Mouse (Mus musculus) cerebellum, adult (tissue): Measurements from ENCODE around the gene Stac.

ENCODE experiments used
- ATAC-seq: cut with Nextera tagmentation; 2 replicates; pipeline ENCODE4 v1.9.2; 2017; ENCODE audit warnings: mild to moderate bottlenecking, moderate library complexity, mixed read lengths; ENCODE audit not compliant: insufficient number of reproducible peaks, low FRiP score, low TSS enrichment

Gene Stac

DNA sequence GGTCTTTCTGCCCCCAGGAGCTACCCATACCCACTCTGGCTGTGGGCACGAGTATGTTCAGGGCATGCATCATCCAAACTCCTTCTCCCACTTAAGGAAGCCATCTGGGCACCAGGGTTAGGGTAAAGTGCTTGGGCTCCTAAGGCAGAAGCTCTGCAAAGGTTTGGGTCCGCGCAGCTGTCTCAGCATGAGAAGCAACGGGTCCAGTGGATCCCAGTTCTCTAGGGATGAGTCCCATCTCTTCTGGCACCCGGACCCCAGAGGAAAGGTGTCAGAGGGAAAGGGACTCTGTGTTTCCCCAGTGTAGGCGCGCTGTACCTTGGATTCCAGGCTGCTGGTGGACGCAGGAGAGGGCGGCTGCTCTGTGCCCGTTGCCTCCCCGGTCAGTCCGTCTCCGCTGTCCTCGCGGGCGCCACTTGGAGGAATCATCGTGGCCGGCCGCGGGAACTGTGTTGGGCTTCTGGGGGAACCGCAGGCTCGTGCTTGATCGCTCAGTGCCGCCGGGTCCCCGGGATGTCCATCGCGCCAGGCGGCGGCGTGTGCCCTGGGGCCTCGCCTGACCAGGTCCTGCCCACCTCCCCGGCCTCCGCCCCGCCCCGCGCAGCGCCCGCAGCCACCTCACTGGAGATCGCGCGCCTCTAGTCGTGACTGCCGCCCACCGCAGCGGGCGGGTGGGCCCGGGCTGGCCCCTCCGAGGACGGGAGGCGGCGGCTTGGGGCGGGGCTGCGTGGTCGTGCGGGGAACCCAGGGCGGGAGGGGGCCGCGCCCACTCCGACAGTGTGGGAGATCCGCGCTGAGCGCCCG lies at the start of gene Stac:
TSS of gene Stac (minus strand) at position 669 of the 804 bp plus-strand sequence.
- no peak for ATAC-seq

DNA sequence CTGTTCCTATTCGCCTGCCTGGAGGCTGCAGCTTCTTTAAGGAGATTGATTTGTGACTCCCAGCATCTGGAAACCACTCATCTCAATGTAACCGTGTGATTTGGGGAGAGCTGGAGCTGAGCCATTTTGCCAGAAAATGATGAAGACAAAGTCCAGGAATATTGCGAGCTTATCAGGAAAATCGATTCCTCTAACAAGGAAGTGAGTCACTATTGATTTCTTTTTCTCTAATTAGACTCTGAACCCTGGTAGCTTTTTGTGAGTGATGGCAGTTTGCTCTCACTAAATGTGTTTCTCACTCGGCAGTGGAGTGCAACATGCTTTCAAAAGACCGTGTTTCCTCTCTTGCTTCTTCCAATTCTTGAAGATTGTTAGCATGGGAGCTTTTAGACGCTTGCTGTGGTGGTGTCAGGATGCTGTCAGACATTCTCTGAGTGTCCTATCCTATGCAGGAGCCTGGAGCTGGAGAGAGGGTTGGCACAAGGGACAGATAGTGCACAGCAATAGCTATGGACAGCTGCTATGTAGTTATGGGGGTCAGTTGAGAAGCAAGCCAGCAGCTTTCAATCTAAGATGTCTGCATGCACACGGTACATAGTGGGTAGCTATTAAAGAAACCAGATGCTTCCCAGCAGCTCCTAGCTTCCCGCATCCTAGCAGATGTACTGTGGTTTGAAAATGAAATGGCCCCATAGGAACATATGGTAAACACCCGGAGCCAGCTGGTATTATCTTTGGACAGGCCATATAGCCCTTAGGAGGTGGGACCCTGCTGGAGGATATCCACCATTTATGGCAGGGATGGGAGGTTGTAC lies 49.5 kb upstream of the Stac start:
- no peak for ATAC-seq

DNA sequence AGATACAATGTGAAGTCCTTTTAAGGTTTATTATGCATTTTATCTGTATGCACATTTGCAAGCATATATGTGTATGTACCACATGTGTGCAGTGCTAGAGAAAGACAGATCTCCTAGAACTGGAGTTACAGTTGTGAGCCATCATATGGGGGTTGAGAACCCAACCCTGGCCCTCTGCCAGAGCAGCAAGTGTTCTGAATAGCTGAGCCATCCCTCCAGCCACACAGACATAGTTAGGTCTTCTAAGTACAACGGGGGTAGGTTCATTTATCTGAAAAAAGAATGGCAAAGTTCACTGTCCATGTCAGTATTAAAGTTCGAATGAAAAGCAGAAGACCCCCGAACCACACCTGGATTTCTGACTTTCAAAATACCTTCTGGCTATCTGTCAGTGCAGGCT lies 48.9 kb upstream of the Stac start:
- ATAC-seq: no peak

DNA sequence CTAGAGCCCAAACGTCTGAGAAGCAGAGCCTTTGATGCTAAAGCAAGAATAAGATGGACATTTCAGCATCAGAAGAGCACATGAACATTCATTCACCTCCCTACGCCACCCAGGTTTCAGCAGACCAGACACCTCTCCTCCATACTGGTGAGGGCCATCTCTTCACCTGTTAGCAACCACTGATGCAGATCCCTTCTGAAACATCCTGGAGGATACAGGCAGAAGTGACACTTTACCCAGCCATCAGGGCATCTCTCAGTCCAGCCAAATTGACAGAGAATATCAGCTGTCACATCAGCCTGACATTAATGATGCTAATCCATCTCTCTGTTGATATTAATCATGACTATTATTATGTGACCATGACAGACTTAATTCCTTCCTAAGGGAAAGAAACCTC lies 47.6 kb upstream of the Stac start:
- no peak for ATAC-seq

DNA sequence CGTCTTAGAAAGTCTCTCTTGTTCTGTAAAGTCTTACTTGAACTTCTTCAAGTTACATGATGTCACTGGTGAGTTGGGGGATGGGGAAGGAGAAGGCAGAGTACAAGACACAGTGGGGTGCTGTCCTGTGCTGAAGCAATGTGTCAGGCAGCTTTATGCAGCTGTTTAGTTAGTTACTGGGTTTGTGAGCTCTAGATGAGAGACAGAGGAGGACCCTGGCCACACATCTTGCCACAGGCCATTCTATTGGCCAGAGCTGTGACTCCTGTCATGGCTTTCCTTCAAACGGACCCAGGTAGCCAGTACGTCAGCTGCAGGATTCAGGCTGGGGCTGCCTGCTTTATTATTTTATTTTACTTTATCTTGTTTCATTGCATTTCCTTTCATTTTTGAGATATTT lies 45.8 kb upstream of the Stac start:
- no peak for ATAC-seq

DNA sequence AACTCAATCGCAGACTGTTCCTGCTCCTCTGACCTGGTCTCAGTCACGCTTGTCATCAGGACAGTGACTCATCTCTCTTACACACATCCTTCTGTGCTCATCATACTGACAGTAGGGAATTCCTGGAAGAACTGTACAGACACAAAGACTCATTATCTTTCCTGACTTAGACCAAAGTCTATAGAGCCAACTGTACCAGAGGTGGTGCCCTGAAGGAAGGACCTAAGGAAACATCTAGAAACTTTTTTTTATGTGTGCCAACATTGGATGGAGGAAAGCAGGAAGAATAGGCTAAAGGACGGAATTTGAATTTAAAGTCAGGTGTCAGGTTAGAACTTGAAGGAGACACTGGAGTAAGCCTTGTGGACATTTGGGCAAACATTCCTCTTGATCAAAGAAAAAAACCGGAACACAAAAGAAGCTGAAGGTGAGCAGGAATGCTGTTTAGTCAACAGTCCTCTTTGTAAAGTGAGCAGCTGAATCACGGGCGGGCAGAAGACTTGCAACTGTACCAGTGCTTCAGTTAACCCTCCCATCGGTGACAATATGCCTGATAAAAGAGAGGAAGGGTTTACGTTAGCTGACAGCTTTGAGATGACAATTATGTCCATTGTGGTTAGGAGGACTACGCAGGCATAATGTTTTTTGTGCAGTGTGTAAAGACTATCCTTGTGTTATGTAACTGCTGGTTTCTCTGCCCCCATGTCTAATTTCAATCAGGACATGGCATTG lies 42.0 kb upstream of the Stac start:
- no peak for ATAC-seq

DNA sequence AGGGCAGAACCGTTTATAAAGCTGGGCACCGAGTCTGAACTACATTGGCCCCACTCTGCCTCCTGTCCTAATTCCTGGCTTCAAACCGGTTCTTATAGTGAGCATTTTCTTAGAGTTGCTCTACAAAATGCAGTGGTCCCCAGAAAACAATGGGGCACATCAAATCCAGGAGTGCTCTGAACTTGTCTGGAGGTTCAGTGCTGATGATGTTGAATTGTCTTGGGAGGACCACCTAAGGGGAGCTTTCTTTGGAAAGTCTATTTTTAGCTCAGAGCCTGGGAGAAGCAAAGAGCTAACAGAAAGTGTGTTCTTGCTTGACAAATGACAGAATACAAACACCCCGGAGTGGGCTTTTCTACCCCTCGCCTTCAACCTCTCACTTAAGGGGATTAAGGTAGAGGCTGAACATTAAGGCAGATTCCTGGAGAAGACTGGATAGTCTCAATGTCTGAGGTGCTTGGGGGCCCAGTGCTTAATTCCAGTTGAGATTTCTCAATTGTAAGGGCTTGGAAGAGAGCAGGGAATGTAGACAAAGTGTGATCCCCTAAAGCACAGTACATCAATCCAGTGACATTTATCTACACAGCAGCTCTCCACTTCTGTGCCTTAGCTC lies 34.9 kb upstream of the Stac start:
- ATAC-seq: no peak

DNA sequence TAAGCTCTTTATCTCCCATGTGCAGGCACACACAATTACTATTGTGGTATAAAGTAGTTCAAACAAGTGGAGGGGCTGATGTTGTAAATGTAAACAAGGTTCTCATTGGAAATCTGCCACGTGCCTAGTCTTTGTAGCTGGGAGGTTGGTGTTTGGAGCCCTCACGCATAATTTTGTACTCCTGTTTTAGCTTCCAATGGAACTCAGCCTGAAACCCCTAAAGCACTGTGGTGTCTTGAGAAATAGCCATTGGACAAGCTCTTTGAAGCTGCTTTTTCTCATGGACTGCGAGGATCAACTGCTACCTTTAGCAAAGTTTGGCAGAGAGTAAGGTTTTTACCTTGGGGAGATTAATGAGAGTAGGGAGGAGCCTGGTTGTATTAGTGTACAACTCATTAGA lies 24.3 kb upstream of the Stac start:
- ATAC-seq: no peak

DNA sequence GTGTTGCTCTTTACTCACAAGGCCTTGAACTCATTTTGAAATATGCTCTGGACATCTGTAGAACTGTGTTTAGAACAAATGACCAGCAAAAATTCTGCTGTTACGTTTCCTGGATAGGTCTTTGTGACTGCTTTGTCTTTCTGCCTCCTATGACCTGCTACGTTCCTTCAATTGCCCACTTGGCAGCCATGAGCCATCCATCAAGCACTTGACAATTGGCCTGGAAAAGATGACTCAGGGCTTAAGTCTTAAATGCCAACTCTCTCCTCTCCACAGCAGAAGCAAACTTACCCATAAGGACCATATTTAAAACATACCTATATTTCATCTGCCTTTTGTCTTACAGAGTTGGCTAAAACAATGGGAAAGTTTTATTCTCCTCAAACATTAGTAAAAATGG lies 10.0 kb upstream of the Stac start:
- ATAC-seq: no peak

DNA sequence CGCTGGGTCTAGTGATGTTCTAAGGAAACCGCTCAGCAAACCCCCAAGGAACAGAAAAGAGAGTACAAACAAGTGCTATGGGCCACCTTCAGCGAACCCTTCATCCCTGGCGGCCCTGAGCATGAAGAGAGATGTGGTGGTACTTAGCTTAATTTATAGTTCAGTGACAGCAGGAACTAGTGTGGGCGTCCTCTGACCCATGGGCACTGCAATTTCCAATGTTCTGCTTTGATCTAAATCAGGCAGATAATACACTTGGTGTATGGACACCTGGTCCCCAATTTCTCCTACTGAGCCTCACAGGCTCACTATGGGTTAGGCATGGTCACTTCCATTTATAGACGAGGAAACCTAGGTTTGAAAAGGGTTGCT lies 322 bp upstream of the Stac start:
- ATAC-seq: no peak

DNA sequence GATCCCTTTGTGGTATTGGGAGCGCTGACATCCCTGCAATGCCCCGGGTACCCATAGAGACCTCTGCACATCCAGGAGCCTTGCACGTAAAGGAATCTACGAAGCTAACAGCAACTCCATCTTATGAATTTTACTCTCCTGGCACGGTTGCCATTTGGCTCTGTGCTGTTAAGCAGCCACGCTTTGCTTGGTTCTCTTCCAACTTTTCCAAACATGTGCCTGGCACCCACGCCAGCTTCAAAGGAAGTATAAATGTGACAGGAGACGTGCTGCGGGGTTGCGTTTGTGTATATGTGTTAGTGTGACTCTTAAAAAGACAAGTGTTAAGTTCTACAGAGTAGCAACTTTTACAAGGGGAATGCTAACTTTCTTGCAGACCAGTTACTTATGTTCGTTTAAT lies 1.0 kb downstream of the Stac start:
- ATAC-seq: no peak; the same call in 1 of the 2 replicates

DNA sequence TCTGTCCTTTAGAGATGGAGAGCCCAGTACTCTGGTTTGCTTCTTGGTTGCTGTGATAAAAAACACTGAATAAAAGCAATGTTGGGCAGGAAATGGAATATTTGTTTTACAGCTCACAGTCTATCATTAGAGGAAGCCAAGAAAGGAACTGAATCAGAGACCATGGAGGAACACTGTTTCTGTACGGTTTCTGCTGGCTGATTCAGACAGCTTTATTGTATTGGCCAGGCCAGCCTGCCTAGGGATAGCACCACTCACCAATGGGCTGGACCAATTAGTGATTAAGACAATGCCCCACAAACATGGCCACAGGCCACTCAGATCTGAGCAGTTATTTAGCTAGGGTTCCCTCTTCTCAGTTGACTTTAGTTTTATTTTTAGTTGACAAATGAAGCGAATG lies 6.0 kb downstream of the Stac start:
- ATAC-seq: no peak

DNA sequence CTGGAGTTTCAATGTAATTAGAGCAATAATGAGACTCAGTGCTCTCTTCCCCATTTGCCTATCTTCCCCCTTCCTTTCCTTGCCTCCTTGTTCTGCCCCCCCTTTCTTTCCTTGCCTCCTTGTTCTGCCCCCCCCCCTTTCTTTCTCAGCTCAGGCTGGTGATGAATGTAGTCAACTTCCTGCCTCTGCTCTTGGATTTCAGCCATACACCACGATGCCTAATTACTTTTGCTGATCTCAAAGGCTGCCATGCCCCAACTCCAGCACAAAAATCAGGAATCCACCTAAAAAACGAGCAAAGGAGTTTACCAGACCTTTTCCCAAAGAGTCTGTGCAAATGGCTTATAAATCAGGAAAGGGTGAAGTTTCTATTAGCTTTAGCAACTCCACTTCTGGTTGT lies 10.6 kb downstream of the Stac start:
- no peak for ATAC-seq

DNA sequence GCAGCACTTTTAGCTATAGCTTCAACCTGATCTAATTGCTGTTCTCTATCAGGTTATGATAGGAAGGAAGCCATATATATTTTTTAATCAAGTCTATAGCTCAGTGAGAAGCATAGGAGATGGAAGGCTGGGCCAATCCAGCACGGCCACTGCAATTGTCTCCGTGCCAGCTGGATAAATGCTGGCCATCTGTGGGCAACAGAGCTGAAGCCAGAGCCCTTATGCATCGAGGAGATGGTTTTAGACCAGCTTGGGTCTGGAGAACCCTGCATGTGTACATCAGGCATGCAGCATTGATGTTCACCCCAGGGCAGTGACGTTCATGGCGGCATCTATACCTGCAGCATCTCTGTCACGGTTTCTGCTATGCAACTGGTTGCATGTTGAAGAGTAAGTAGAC lies 20.3 kb downstream of the Stac start:
- no peak for ATAC-seq

DNA sequence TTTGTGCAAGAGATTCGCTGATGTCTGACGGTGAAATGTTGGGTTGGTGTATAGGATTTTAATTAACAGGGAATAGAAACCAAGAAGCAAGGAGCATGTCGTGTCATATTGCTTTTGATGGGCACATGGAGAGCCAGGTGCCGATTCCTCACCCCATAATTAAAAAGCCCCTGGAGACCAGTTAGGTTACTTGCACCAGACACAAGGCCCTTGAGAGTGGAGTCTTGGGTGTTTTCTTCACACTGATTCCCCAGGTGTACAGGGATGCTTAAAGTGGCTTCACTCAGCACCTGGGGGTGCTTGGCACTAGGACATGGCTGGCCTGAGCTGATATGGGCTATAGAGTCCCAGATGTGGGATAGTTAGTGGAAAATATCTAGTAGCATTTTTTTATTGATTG lies 35.1 kb downstream of the Stac start:
- no peak for ATAC-seq

DNA sequence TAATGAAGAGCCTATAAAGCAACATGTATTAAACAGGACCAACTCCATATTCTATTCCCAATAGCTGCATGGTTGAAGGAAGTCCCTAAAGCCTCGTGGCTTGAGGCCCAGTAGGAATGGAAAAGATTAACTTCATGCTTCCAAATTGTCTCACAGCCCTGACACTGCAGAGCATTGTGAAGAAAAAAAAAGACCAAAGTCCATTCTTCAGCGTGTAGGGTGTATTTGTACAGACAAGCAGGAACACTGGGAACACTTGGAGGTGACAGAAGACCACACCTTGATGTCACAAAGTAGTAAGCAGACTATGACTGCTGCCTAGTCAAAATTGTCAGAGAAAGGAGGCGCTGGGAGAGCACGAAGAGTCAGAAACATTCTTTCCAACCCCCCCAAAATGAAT lies 45.9 kb downstream of the Stac start:
- ATAC-seq: no peak

DNA sequence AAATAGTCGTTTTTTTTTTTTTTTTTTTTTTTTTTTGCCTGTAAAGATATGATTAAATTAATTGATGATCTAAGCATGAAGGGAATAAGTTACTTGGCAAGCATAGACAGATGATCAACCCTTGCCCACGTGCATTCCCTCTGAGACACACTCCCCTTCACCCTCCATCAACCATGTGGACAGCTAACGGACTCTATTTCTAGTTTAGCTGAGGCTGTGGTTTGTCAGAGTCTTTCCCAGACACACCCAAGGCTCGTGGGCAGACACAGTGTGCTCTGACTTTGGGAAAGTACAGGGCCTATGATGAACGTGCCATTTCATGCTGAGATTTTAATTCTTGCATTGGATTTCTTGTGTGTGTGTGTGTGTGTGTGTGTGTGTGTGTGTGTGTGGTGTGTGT lies 46.8 kb downstream of the Stac start:
- ATAC-seq: no peak

DNA sequence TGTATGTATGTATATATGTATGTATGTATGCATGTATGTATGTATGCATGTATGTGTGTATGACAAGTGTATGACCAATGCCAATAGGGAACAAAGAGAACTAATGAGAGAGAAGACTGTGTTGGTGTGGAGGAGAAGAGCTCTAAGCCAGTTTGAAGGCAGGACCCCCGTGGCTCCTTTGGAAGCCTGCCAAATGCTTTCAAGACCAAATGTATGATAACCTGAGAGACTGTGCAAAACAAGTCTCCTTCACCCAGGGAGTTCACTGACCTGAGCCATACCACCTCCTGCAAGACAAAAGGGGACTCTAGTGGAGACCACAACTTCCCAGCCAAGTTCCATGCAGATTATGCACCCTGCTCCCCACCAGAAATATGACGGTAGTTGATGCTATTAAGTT lies 52.5 kb downstream of the Stac start:
- ATAC-seq: no peak

DNA sequence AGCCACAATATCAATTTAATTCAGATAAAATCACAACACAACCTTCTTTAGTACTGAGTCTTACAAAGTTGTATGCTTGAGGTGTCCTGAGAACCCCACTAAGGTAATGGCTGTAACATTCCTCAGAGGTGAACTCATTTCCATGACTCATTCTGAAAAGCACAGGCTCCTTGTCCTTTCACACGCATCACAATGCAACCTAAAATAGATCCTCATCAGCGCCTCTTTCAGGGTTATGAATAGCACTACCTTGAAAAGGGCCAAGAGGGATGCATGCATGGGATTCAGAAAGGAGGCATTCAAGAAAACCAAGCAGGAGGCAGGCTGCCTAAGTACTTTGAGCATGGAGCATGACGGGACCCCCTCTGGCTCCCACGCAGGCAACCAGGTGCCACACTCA lies 57.3 kb downstream of the Stac start:
- no peak for ATAC-seq

DNA sequence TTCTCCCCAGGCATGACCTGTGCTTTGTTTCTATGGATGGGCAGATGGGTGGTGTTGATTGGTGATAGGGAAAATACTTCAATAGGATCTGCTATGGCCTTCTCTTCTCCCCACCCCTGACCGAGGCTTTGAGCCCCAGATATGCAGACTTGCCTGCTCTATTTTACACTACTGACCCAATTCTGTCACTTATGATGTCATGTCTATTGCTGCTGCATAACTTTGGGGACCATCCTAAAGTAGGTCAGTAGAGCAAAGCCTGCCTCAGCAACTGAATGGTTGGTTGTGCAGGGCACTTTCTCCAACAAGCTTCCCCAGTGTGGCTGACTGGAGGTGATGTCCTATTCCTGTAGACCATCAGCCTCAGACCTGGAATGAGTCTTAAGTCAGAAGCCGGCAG lies 69.0 kb downstream of the Stac start:
- ATAC-seq: no peak

DNA sequence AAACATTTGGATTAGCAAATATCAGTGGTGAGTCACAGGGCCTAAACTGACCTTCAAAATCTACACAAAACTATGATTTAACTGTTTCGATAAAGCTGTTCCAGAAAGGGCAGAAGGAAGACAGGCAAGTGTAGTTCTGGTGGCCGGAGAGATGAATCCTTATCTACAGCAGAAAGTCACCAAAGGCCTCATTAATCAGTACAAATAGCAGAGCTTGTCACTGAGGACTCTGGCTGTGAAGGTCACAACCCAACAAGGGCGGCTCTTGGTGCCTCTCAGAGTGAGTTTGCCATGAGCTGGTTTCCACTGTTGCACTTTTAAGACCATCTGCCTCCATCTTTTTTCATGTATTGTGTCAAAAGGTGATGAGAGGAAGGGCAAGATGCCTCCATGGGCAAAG lies 78.8 kb downstream of the Stac start:
- ATAC-seq: no peak
